Mouse (Mus musculus) CH12.LX (cell line): ENCODE results near the gene Cblb.

Experiments used
- CTCF ChIP-seq, 2 experiments: IDR thresholded peaks in 1 of 2; conservative IDR thresholded peaks in 1 of 2; 2 replicates each; pipeline ENCODE4 v1.5.1; 2011 to 2012; ENCODE audit warnings: low read depth in 2 of 2, low read length in 2 of 2, improper control_type of control experiment in 1 of 2, inconsistent platforms in 1 of 2, mild to moderate bottlenecking in 1 of 2, moderate library complexity in 1 of 2
- MXI1 ChIP-seq: IDR thresholded peaks from 2 replicates; pipeline ENCODE4 v1.6.1; 2011; ENCODE audit warnings: mild to moderate bottlenecking, low read depth, low read length, improper control_type of control experiment

GRCm38 (mm10) chr16:52057335-52057734 is 26.3 kb downstream of the Cblb start:
- no peak for TF ChIP-seq CTCF (conservative IDR thresholded peaks at IDR 0.05 in 1 of 2, IDR thresholded peaks at IDR 0.05 in 1 of 2; ENCODE audit: low read depth in 2 of 2, low read length in 2 of 2)
- no peak for TF ChIP-seq MXI1
